In genomic region chr19:10938771-10939170, GRCm38 (mm10) we compare ENCODE assay signal across 24 mouse cellular contexts. TPM values are rescaled to one million over a fixed set of nuclear protein-coding genes. Genes with fewer than 3 reads are reported as not detected.
"Had no signal": no experiment of that assay in that cellular context is flagged by ENCODE, and none has a peak within 500 bp of the region (broad histone marks: within the 10 kb centered on the region; RNA-seq: fewer than 3 reads in every experiment).

No protein-coding gene starts in this region.

- DNase-seq: liver, postnatal 0 days; lung, adult 2 months; lung, postnatal 14 days; lung, postnatal 36 days; midbrain, embryonic 14.5 days; right cerebral cortex, postnatal 14 days; thymus, adult 2 months; thymus, postnatal 25 days; thymus, postnatal 4 days had no signal

- ATAC-seq: liver, postnatal 0 days; lung, postnatal 0 days; midbrain, embryonic 16.5 days had no signal

- H3K27ac ChIP-seq: lung, embryonic 15.5 days; macrophage; midbrain, embryonic 10.5 days; midbrain, embryonic 12.5 days; neural tube, embryonic 13.5 days; neural tube, embryonic 15.5 days; stomach, embryonic 15.5 days; stomach, postnatal 0 days had no signal

- H3K4me2 ChIP-seq: lung, embryonic 15.5 days; midbrain, embryonic 12.5 days; neural tube, embryonic 13.5 days; neural tube, embryonic 15.5 days; stomach, embryonic 15.5 days had no signal

- H3K27me3 ChIP-seq: lung, embryonic 15.5 days; neural tube, embryonic 13.5 days; neural tube, embryonic 15.5 days; stomach, embryonic 15.5 days had no signal

- H3K9me3 ChIP-seq: lung, embryonic 15.5 days; midbrain, embryonic 10.5 days; midbrain, embryonic 12.5 days; neural tube, embryonic 13.5 days; neural tube, embryonic 15.5 days; stomach, embryonic 15.5 days had no signal

- H3K9ac ChIP-seq: liver, postnatal 0 days; lung, embryonic 15.5 days; midbrain, embryonic 12.5 days; neural tube, embryonic 13.5 days; neural tube, embryonic 15.5 days; stomach, embryonic 15.5 days had no signal

- H3K4me3 ChIP-seq: lung, embryonic 15.5 days; midbrain, embryonic 10.5 days; midbrain, embryonic 12.5 days; myocyte; neural tube, embryonic 13.5 days; neural tube, embryonic 15.5 days; stomach, embryonic 15.5 days had no signal

RNA-seq across cellular contexts. Expression of gene Ptgdr2, which starts 1.8 kb away (rescaled TPM):
- total RNA-seq: megakaryocyte-erythroid progenitor cell, adult 5-6 weeks had no signal
- polyA plus RNA-seq: liver, postnatal 0 days; macrophage; neural tube, embryonic 11.5 days; neural tube, embryonic 13.5 days; neural tube, embryonic 15.5 days had no signal

RNA-seq across cellular contexts. Expression of gene Zp1, which starts 18.3 kb away (rescaled TPM):
- total RNA-seq: megakaryocyte progenitor cell, adult 5-6 weeks; megakaryocyte-erythroid progenitor cell, adult 5-6 weeks had no signal
- polyA plus RNA-seq: liver, postnatal 0 days; lung, embryonic 15.5 days; lung, postnatal 0 days; macrophage; midbrain, embryonic 10.5 days; midbrain, embryonic 12.5 days; neural tube, embryonic 11.5 days; neural tube, embryonic 13.5 days; stomach, embryonic 15.5 days had no signal

RNA-seq across cellular contexts. Expression of gene Ms4a10, which starts 35.7 kb away (rescaled TPM):
- total RNA-seq: megakaryocyte progenitor cell, adult 5-6 weeks; megakaryocyte-erythroid progenitor cell, adult 5-6 weeks had no signal
- polyA plus RNA-seq: liver, postnatal 0 days; lung, adult 2 months; lung, embryonic 15.5 days; lung, postnatal 0 days; macrophage; midbrain, embryonic 10.5 days; midbrain, embryonic 12.5 days; midbrain, embryonic 14.5 days; midbrain, embryonic 16.5 days; neural tube, embryonic 11.5 days; neural tube, embryonic 13.5 days; neural tube, embryonic 15.5 days; spleen, adult 2 months; stomach, postnatal 0 days had no signal
